12 mouse cellular contexts compared by ENCODE assay signal in the genomic region with DNA sequence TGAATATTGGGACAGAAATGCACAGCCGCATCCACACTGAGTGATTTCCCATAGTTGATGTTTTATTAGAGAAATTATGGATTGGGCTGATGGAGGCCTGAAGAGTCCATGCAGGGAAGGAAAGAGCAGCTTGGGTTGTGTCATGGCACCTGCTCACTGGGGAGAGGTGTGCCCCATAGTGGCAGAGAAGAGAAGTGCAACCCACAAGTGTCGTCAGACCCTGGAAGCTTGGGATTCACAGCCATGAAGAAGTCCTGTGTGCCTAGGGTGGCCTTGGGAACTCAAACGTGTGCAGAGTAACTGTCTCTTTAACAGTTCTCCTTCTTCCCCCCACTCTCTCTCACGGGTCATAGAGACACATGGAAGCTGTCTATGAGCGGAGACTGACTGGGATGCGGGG. TPM values are rescaled to one million over a fixed set of nuclear protein-coding genes. Genes with fewer than 3 reads are reported as not detected.
A peak's percentile ranks its signal among the peaks of the same experiment; 100 is the strongest.
DNase-seq lines count a peak whose midpoint lies in the region; TF ChIP-seq lines count a peak whose summit lies in the region.
"Had no signal": no experiment of that assay in that cellular context is flagged by ENCODE, and none has a peak within 500 bp of the region (broad histone marks: within the 10 kb centered on the region; RNA-seq: fewer than 3 reads in every experiment).

No protein-coding gene starts in this region.

- no peak for TF ChIP-seq POLR2A in testis, adult 2 months (IDR thresholded peaks at IDR 0.05; ENCODE audit: control insufficient read depth, low read depth, low read length)
- TF ChIP-seq POLR2A in small intestine, adult 2 months (IDR thresholded peaks at IDR 0.05; ENCODE audit: low read depth, low read length): no peak

- no peak overlapping the region for H3K4me3 ChIP-seq in testis, adult 2 months (ENCODE audit: control insufficient read depth, low read depth, low read length)
- H3K4me3 ChIP-seq in small intestine, adult 2 months (ENCODE audit: low read depth, low read length): no peak overlapping the region
- H3K4me3 ChIP-seq: embryonic facial prominence, embryonic 15.5 days; heart, embryonic 12.5 days; lung, embryonic 15.5 days had no signal

- H3K4me1 ChIP-seq in testis, adult 2 months (ENCODE audit: control insufficient read depth, insufficient read depth, low read length): no peaks in the 10 kb centered on the region
- H3K4me1 ChIP-seq in small intestine, adult 2 months (ENCODE audit: control insufficient read depth, insufficient read depth, insufficient read length, low read length): no peaks in the 10 kb centered on the region

- DNase-seq in adrenal gland, postnatal 10 days: peak; percentile 23
- DNase-seq in adrenal gland, postnatal 4 days (ENCODE audit: low spot score in 2 of 2): no peak
- peak; percentile 30 for DNase-seq in kidney, adult 18-20 months
- DNase-seq in kidney, adult 11 months: no peak
- DNase-seq in testis, postnatal 14 days (ENCODE audit: low spot score): no peak
- no peak for DNase-seq in frontal cortex, postnatal 25 days (ENCODE audit: low spot score in 2 of 2)
- DNase-seq: adrenal gland, adult 8-10 months had no signal

- 46% methylated on average over 6 of the region's 6 CpGs for WGBS in small intestine, adult 2 months

- no peak overlapping the region for H3K27ac ChIP-seq in testis, adult 2 months (ENCODE audit: control insufficient read depth, insufficient read depth, low read depth, low read length)
- no peak overlapping the region for H3K27ac ChIP-seq in small intestine, adult 2 months (ENCODE audit: insufficient read depth, low read depth, low read length)
- H3K27ac ChIP-seq: embryonic facial prominence, embryonic 15.5 days; lung, embryonic 15.5 days had no signal

- no peaks in the 10 kb centered on the region for H3K27me3 ChIP-seq in testis, adult 2 months (ENCODE audit: control insufficient read depth, insufficient read depth, low read length)
- no peaks in the 10 kb centered on the region for H3K27me3 ChIP-seq in small intestine, adult 2 months (ENCODE audit: control insufficient read depth, insufficient read depth, low read length)
- H3K27me3 ChIP-seq: lung, embryonic 15.5 days had no signal

- no peaks in the 10 kb centered on the region for H3K36me3 ChIP-seq in testis, adult 2 months (ENCODE audit: control insufficient read depth, insufficient read depth, low read length)
- H3K36me3 ChIP-seq in small intestine, adult 2 months (ENCODE audit: control insufficient read depth, insufficient read depth, low read length): no peaks in the 10 kb centered on the region
- H3K36me3 ChIP-seq: embryonic facial prominence, embryonic 15.5 days; heart, embryonic 12.5 days; lung, embryonic 15.5 days had no signal

- peak; percentile 63; the same call in 1 of the 2 replicates for TF ChIP-seq CTCF in testis, adult 2 months (IDR thresholded peaks at IDR 0.05; ENCODE audit: control insufficient read depth, insufficient read depth, insufficient replicate concordance, low read depth, low read length)
- peak; percentile 18; the same call in 1 of the 2 replicates for TF ChIP-seq CTCF in small intestine, adult 2 months (IDR thresholded peaks at IDR 0.05; ENCODE audit: extremely low read depth, insufficient read length, insufficient replicate concordance, low read depth, low read length)

RNA-seq across cellular contexts. Expression of a gene that starts 50.3 kb away (rescaled TPM):
- 1 to 10 TPM; 7.8 to 8.3 TPM for total RNA-seq in adrenal gland, postnatal 10 days (2021)
- 1 to 10 TPM; 5.2 to 5.7 TPM for total RNA-seq in adrenal gland, postnatal 4 days (2021)
- 1.4 and 2.9 TPM in 2 replicates for polyA plus RNA-seq in testis, adult 2 months (2012; rRNA removed)
- 1.4 and 1.6 TPM in 2 replicates for polyA plus RNA-seq in small intestine, adult 2 months (2012; rRNA removed)

Comparison
In these comparisons a context has a peak if more than half of its experiments do, and no peak if none do; other contexts are left out.
1. DNase-seq: peak in adrenal gland, postnatal 10 days (single experiment) and kidney, adult 18-20 months (single experiment); none in adrenal gland, postnatal 4 days (0 of 2), kidney, adult 11 months (single experiment), testis, postnatal 14 days (single experiment) and frontal cortex, postnatal 25 days (0 of 2).